Mouse (Mus musculus) left cerebral cortex, adult 9 months (tissue): ENCODE data around the gene Wars2.

Experiments used
- DNase-seq, 2 experiments: peaks; one replicate each; pipeline ENCODE4 v3.0.0; 2022; ENCODE audit warnings: low spot score in 2 of 2

The Wars2 gene

DNA sequence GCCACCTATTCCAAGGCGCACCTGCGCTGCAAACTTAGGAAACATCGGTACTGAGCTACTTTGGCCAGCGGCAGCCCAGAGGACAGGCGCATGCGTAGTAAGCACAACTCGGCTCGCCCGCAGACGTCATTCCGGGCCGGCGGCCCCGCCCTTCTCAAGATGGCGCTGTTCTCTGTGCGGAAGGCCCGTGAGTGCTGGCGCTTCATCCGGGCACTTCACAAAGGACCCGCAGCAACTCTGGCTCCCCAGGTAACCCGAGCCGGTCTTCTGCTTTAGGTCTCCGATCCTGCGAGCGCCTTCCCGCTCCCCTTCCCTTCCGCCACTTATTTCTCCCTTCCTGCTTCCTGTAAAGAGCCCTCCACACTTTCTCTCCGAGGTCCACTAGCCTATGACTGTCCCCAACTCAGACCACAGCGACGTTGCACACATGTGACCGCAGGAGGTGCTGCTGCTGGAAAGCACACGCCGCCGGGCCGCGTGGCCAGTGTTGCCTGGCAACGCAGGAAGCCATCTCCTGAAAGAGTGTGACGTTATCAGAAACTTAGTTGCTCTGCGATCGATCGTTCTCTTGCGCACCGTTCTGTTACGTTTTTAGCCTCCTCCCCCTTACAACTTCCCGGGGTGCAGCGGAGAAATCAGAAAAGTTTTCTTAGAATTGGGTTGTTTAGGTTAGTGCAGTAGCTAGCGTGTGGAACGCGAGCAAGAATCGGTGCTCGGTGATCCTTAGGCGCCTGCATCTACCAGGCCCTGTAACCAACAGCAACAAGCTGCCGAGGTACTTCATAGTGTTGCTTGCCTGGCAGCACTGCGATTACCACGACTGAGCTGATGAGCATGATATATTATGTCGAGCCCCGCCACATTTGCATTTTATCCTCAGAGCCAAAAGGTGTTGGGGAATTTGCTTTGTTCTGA is at the start of gene Wars2:
Gene Wars2 (plus strand): TSS at position 129 of the 915 bp plus-strand sequence.
- DNase-seq, result peak; percentile 84 to 96

DNA sequence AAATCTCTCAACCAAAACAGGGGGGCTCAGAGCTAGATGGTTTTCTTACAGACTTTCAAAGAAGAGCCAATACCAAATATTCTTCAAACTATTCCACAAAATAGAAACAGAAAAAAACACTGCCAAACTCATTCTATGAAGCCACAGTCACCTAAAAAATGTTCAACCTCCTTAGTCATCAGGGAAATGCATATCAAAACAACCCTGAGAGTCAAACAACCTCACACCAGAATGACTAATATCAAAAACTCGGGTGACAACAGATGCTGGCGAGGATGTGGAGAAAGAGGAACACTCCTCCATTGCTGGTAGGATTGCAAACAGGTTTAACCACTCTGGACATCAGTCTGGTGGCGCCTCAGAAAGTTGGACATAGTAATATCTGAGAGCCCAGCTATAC is 44.1 kb upstream of the Wars2 start:
- DNase-seq, result no peak

DNA sequence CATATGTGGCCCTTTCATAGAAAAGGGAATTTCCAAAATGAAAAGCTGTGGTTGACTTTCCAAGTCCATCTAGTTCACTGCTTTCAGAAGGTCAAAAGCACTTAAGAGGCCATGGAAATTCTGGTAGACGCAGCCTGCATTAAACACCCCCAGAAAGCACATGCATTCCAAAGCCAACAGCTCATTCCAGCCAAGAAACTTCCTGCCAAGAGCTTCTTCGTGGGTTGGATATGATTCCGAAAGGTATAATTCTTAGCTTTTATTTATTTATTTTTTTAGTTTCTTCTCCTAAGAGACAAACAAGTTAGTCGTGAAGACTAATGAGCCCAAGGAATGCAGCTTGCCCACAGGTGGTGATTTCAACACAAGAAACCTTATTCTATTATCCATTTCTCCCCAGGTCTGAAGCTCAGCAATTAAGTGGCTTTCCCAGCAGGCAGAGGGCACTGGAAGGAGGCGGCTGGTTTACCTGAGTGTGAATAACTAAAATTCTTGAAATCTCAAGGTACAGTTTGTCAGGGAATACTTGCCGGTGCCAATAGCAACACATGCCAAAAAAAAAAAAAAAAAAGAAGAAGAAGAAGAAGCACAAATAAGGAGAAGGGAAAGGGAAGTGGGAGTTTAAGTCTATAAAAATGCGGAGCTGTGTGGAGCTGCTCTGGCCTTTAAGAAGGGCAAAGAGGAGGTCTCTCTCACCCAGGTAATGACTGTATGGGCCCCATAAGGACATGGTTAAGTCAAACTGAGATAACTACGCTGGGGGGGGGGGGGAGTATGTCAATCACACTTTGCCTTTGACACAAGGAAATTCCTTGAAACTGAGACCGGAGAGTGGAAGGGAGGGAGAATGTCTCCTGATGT is 30.3 kb upstream of the Wars2 start:
- DNase-seq, result no peak

DNA sequence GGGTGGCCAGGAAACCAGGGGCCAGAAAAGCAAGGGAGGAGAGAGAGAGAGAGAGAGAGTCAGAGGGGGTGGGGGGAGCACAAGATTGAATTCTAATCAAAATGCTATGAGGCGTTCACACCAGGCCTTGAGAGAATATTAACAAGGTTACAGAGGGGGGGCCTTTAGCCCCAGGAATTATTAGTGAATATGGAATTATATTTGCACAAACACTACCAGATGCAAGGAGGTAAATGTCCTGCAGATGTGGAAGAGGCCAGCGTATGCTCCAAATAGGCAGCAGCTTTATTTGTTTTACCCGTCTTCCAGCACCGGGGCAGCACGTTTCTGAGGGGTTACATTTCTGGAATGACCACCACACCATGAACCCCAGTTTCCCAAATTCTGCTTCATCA is 29.7 kb upstream of the Wars2 start:
- DNase-seq, result no peak

DNA sequence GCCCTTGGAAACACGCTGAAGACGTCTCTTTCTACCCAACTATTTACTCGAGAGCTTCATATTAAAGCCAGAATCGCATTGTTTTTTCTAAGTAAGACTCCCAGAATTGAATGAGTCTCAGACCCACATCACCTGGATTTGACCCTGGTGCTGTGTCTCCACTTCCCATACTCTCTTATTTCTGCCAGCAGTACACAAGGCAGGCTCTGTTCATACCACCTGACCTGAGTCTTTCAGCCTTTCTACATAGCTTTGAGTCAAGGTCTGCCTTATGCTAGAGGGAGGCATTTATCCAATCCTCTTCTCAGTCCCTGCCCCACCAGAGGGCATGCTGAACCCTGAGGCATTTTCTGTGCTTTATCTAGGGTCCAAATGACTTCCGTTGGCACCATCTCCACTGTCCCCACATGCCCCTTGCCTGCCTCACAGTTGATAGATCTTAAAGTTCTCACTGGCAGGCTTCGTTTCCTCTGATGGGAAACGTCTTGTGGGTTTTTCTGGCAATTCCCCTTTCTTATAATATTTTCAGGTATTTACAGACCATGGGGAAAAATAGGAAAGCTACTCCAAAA is 27.5 kb upstream of the Wars2 start:
- no peak for DNase-seq

DNA sequence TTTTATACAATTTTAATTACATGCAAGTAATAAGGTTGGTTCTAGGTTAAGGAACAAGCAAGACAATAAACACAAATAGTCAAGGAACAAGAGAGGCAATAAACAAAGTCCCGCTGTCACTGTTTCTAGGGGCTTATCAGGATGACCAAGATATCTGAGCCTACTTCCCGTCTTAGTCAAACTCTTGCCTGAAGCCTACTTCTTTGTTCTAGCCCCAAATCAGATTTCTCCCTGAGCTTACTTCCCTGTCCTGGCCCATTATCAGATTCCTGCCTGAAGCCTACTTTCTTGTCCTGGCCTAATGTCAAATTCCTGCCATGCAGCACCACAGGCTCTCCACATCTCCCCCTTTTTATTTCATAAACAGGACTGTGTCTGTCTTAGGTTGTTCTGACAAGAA is 19.9 kb upstream of the Wars2 start:
- no peak for DNase-seq

DNA sequence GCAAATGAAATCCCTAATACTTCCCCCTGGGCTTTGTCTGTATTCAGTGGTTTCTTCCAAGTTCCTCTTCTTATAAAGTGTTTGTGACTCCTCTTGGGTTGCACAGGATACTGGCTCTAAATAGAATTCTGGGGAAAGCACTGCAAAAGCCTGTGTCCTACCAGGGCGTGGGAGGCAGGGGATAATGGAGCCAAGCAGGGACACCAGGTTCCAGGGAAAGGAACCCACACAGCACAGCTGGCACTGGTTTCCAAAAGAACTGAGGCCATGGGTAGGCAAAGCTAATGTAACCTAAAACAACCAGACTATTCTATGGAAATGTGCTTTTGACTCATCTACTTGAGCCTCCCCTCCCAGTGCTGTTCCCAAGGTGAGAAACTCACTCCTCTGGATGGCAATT is 10.3 kb upstream of the Wars2 start:
- DNase-seq, result peak in 1 of 2 experiments; percentile 52

DNA sequence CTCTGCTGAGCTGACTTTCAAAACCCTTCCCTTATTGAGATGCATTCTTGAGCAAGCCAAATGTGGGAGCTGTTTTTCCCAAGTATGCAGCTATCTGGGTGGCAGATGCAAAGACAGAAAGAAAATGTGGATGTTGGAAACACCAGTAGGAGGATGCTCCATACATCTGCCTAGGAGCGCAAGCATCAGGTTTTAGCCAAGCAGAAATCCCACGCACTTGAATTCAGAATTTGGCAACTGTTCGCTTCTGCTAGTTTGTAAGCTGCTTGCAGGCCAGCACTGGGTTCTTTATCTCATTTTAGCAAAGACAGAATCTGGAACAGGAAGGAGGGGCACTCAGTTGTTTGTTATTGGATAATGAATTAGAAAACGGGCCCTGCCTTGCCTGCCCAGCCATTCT is 8.9 kb upstream of the Wars2 start:
- peak; percentile 72 to 82 for DNase-seq

DNA sequence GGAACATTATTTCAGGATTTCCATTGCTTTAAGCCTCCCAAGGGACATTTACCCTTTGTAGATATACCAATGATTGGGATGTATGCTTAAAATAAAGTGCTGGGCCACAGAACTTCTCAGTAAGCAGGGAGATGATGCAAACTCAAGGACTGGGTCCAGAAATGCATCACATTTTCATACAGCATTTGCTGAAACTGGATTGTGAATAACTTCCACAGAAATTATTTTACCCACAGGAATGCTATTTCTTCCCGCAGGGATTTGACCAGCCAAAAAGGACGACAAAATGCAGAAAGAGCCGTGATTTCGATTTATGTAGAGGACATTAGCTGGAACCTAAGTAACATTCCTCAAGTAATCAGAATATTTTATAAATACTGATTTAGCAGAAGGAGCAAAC is 7.0 kb upstream of the Wars2 start:
- DNase-seq, result no peak

DNA sequence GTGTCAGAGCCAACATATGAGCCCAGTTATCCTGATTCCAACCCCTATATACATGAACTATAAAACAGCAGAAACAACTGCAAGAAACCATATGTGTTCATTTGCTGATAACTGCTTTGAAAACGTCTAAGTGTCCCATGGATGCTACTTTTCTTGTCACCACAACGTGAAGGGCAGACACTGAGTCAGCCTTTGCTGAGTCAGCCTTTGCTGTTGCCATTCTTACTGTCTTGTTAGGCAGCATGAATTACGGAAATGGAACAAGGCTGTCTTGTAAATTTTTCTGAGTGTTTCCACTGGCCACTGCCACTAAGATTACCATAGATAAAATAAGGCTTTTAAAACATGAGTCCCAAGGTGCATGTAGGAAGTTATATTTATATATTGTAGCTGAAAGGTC is 7.0 kb downstream of the Wars2 start:
- DNase-seq, result no peak

DNA sequence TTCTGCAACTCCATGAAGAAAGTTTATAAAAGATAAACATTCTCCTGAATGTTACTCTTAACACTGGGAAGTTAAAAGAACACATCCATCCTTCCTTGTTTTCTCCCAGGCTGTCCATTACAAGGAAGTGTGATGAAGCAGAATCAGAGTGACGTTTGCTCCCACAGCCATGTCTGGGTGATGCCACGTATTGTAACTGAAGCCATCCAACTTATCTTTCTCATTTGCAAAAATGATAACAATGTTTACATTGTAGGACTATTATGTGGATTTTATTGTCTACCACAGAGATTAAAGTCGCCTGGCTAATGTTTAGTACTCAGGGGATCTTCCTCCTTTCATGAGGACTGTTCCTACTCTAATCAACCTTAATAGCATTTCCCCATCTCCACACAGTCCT is 8.2 kb downstream of the Wars2 start:
- no peak for DNase-seq

DNA sequence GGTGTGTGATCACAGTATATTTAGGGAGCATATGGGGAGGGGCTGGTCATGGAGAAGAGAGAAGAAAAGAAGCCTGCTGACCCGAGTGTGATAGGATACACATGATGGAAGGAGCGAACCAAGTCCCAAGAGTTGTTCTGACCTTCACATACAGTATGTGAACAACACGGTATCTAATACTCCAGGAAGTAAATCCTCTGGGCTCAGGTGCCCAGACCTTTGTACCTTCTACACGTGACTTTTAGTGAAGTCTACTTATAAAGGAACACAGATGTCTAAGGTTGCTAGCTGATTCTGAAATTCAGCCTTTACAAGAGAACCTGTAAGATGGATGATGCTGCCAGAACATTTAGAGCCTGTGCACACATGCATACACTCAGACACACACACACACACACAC is 15.4 kb downstream of the Wars2 start:
- no peak for DNase-seq

DNA sequence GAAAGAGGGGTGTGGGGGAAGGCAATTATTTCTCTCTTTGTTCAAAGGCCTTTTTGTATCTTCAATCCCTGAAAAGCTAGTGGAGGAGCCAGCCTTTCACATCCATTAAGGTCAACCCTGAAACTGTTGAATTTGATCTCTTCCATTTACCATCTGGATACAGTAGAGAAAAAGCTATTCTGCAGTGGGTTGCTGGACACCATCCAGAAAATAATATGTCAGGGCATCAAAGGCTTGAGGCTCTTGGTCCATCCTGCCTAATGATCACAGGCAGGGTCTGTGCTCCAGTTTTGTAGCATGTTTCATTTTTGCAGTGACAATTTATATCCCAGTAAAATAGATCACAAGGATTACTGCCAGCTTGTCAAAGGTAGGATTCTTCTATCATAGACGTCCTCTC is 16.1 kb downstream of the Wars2 start:
- DNase-seq, result no peak

DNA sequence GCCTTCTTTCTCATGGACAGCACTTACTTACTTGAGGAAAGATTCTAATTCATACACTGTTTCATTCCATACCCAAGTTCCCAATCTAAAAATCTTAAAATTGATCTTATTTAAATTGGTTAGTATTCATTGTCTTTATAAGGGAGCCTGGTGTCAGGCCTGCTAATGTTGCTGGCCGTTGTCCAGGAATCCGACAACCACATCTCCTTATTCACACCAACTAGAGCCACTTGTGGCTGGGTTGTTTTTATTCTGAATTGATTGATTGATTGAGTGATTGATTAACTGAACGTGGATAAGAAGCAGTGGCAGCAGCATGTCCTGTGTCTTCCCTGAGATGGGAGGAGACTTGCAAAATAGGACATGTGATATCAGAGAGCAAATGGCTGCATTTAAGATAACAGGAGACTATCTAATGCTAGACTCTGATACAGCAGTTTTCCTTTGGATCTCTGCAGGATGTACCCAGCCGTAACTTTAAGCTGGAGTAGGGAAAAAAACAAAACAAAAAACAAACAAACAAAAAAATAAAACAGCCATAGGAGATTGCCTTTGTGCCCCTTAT is 16.7 kb downstream of the Wars2 start:
- no peak for DNase-seq

DNA sequence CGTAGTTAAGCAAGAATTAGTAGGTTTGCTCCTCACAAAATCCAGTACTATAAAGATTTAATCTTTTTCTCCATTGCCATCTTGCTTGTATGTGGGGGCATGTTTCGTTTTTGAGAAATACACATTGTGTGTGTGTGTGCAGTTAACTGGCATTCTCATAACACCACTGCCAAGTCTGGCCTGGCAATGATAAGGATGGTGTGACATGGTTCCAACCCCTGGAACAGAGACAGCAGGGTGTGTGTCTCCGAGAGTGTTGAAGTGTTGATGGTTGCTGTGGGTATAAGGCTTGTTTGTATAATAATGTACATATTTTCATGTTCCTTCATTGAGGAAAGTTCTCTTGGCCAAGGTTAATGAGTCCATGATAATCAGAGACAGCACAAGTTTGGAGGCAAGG is 19.1 kb downstream of the Wars2 start:
- no peak for DNase-seq

DNA sequence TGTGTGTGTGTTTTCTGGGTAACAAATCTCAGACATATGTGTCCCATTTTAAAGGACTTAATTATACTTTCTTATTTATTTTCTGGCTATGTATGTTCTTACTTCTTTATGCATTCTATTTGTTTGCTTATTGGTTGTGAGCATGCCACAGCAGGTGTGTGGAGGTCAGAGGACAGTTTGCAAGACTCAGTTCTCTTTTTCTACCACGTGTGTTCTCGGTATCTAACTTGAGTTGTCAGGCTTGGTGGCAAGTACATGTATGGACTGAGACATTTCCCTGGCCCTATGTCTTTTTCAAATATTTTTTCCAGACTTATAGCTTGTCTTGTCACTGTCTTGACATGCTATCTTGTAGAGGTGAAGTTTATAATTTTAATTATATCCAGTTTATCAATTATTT is 21.3 kb downstream of the Wars2 start:
- DNase-seq, result no peak

DNA sequence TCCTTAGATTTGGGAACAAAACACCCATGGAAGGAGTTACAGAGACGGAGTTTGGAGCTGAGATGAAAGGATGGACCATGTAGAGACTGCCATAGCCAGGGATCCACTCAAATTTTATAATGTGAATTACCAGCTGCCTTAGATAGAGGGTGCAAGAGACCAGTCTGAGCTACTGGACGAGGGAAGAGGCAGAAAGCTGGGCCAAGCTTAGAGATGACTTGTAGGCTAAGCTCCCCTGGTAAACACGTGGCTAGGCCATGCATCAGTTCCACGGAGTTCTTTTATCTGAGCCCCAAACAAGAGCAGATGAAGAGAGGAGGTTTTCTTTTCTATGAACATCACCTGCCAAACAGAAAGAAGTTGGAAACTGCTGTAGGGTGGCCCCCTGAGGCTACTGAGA is 26.9 kb downstream of the Wars2 start:
- no peak for DNase-seq

DNA sequence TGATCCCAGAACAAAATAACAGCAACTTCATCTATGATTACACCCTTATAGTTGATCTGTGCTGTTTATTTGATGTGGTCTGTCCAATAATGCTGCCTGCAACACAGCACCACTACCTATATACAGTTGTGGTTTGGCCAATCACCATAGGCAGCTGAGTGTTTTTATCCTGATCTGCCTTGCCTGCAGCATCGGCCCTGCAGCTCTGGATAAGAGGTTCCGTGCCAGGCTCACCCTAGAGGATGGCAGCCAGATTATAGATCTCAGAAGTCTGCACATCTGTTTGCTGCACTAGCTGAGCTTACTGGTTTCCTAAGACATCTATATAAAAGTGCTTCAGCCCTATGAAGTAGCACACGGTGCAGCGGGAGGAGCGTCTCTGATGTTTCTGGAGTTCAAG is 32.3 kb downstream of the Wars2 start:
- DNase-seq, result no peak

DNA sequence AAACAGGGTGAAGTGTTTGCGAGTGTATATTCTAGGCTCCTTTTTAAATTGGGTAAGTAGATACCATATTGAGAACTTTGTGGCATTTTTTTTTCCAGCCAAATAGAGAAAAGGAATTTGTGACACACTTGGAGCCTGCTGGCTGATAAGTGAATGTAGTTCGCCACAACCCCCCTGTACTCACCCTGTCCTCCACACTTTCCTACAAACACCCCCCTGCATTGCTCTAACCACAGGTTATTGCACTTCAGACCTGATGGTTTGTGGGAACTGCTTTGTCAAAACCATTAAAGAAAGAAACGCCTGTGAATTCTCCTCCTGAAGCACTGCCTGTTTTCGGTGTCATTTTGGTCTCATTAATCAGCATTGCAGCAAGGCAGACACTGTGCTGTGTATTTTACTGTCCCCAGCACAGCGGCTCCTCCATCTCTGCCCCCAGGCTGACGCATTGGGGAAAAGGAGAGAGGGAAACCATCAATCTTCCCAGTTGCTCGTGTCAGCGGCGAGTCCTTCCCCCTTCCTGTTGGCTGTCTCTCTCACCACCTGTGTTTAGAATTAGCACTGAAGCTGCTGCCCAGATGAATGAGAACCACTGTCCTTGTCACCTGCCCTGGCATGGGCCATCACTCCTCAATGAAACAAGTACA is 33.9 kb downstream of the Wars2 start:
- no peak for DNase-seq

DNA sequence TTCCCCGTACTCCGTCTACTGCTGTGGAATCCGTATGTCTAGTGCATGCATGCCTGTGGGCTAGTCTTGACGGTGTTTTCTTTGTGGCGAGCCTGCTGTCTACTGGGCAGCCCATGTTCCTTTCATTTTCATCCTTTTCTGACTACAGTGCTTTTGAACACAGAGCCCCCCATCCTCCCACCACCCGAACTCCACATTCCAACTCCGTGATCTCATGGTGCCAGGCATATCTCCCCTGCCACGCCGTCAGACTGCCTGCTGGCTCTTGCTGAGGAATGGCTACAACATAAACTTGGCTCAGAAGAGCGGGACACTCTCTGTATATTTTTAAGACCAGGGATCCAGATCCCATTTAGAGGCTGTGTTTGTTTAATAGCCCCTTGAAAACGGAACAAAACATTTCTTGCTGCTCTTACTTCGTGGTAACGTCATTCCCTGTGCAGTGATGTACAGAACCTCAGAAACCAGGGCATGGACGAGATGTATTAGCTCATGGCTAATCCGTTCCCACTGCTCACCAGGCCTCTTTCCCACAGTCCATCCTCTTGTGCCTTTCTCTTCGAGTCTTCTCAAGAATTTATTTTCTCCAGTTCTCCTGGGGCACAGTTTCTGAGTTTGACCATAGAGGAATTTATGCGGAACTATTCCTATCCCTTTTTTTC is 42.6 kb downstream of the Wars2 start:
- no peak for DNase-seq

DNA sequence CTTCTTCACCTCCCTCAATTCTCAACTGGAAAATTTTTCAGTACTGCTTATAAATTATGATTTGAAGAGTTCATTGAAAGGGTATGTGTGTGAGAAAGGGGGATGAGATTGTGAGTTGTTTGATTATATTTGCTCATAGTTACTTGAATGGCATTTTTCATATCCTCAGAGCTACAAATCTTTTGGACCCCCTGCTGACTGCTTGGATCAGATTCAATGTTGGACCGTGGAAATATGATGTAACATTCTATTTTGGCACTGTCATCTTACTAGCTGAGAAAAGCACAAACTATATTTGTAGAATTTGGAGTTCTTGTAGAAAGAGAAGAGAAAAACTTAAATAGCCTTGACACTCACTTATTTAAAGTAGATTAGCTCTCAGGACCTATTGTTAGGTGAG is 43.5 kb downstream of the Wars2 start:
- DNase-seq, result no peak
